Mouse (Mus musculus): Measurements from ENCODE around the gene Cers1. TPM values are rescaled to one million over a fixed set of nuclear protein-coding genes. Genes with fewer than 3 reads are reported as not detected.

Cers1 gene
- total RNA-seq (2021): under 1 TPM; 0.33 to 0.64 TPM

DNA sequence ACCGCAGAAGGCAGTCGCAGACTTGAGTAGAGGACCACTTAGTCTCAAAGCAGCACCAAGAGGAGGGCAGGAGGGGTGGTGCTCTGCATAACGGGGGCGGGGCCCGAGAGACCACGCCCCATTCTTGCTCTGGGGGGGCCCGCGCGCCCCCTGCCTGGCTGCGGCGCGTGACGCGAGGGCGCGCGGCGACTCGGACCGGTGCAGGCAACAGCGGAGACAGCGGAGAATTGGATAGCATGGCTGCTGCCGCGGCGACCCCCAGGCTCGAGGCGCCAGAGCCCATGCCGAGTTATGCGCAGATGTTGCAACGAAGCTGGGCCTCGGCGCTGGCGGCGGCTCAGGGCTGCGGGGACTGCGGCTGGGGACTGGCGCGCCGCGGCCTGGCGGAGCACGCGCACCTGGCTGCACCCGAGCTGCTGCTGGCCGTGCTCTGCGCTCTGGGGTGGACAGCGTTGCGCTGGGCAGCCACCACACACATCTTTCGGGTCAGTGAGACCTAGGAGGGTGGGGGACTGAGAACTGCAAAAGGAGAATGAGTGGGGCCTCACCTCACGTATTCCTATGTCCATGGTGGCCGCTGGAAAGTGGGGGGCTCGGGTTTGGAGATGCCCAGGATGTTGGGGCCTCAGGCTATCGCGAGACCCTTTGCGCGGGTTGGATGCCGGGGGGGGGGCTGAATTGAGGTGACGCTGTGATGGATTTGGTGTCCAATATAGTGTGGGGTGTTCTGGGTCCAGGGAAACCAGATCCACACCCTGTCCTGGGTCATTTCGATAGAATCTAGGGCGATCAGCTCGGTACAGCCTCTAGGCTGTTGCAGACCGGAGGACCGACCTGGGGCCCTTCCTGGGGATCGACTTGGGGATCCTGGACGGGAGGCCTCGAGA, at the start of gene Cers1:
Cers1 (plus strand) TSS at position 152 of the 887 bp plus-strand sequence.
- DNase-seq: peak; percentile 52 to 60
- intact Hi-C loops (cut with DNase I): no loop called here

DNA sequence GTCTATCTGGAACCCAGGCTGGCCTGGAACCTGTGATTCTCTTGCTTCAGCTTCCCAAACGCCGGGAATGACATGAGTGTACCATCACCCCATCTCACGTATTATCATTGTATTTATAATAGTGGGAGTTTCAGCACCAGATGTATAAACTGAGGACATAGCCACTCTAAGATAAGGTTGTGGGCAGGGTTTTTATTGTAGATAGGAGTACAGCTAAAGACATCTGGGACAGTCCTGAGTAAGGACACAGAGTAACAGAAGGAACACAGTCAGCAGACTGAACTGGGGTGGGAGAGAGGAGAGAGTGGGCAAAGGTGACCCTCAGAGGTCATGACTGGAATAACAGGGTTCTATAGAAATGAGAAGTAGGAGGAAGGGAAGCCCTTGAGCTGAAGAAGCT, 47.9 kb upstream of the Cers1 start:
- intact Hi-C loops (cut with DNase I): no loop called here
- no peak for DNase-seq

DNA sequence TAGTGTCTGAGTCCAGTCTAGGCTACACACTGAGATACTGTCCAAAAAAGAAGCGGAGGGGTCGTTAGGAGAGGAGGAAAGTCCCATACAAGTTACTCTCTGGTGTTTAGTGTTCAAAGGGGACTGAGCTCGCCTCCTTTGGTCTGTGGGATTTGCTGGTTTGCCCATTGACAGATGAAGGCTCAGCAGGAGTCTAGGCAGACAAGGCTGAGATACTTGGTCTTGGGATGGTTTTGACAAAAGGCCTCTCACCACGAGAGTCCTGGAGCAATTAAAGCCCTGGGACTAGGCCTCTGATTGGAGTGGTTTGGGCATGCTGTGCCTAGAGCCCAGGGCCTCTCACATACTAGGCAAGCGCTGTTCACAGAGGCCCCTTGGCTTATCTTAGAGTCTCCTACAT, 47.3 kb upstream of the Cers1 start:
- no peak for DNase-seq
- intact Hi-C loops (cut with DNase I): no loop called here

DNA sequence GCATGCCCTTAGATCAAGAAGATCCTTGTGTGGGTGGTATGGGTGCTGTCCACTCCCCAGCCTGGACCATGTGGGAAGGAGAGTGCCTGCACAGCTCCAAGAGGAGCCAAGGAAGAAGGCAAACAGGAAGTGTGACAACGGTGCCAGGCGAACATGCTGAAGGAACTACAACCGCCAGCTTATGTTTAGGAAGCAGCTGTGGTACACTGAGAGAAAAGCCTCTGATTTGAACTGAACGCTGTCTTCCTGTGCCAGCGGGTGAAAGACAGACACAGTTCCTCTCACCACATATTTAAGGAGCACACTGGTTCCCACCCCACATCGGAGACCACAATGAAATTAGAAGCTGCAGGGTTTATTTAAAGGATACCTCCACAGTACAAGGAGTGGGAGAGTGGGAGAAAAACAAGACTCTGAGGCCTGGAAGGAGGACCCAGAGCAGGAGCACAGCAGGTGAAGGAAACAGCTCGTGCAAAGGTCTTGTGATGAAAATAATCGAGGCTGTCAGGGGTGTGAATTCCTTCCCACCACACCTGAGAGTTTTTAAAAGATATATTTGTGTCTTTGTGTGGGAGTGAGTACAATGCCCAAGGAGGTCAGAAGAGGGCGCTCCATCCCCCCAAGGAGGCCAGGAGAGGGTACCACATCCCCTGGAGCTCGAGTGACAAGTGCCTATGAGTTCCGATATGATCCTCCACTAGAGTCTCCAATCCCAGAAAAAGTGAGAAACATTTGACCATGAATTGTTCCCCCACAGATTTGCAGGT, 46.6 kb upstream of the Cers1 start:
- peak in 1 of 2 experiments; percentile 46 for DNase-seq

DNA sequence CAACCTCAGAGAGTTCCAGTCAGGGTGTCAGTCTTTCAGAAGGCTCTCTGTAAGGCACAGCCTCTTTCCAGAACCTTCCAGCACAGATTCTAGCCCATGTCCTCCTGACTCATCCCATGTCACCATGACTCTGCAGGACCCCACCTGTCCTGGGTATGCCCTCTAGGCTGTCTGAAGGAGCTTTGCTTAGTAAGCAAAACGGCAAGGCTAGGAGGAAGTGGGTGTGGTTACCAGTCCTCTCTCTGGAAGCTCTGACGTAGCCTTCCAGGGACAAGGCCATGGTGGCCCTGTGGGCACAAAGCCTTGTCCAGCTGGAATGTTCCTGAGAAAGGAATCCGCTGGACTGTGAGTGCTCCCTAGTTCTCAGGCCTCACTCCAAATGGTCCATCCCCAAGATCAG, 42.6 kb upstream of the Cers1 start:
- intact Hi-C loops (cut with DNase I): no loop called here
- DNase-seq: peak in 1 of 2 experiments; percentile 34

More for the DNA sequence above, 46.6 kb upstream of the Cers1 start:
- intact Hi-C loops (cut with DNase I): no loop called here

DNA sequence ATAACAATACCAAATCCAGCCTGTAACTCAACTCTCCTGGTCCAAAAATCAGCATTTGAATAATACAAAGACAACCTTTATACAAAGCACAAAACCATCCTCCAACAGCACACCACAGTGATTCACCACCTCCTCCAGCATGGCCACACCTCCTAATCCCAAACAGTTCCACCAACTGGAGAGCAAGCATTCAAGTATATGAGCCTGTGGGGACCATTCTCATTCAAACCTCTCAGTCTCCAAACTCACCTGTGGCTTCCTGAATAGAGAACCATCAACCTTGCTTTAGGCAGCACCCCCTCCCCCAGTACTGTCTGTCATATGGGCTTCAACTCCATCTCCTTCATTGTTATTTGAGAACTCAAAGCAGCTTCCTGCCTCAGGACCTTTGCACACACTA, 41.2 kb upstream of the Cers1 start:
- intact Hi-C loops (cut with DNase I): no loop called here
- DNase-seq: no peak

DNA sequence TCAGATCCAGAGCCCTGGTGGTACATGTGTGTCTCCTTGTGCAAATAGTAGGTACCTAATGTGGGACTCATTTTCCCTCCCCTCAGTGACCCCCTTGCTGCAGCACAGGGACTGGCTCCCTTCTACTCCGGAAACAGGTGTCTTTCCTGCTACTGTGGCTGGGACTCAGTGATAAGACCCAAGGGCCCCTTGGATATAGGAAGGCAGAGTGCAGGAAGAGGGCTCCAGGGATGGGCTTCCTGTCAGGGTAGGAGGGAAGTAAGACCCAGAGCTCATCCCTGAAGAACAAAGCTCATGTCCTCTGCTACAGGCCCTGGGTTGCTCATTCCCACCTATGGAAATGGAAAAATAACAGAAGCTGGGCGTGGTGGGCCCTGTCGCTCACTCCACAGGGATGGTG, 39.1 kb upstream of the Cers1 start:
- peak in 1 of 2 experiments; percentile 31 for DNase-seq
- intact Hi-C loops (cut with DNase I): no loop called here

DNA sequence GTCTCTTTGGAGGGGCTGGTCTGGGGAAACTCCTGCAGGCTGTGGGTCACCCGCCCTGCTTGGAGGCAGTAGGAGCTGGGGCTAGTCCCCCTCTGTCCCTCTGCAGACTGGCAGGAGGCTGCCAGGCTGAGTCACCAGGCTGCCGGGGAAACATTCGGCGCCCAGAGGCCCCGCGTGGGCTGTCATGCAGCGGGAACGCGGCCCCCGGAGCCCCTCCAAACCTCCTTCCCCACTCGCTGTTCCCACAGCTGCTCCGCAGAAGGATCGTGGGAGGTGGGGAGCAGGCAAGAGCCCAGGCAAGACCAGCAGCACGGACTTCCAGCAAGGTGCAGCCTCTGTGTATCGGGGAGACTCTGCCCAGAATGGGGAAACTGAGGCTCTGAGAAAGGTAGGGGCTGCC, 37.4 kb upstream of the Cers1 start:
- no peak for DNase-seq
- intact Hi-C loops (cut with DNase I): no loop called here

DNA sequence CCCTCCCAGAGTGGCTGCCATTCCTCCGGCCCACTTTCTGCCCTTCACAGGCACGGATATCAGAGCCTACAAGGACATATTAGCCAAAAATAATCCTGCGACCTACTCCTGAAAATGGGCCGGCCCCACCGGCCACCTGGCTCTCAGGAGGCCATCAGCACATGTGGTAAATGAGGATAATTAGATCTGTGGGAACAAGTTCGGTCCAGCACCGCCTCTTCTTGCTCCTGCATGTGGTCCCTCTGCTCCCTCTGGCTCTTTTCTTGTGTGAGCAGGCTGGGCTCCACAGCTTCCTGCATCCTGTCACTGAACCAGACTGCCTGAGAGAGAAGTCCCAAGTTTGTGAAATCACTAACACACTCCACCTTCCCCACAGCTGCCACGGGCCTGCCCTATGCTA, 36.3 kb upstream of the Cers1 start:
- DNase-seq: no peak
- intact Hi-C loops (cut with DNase I): no loop called here

DNA sequence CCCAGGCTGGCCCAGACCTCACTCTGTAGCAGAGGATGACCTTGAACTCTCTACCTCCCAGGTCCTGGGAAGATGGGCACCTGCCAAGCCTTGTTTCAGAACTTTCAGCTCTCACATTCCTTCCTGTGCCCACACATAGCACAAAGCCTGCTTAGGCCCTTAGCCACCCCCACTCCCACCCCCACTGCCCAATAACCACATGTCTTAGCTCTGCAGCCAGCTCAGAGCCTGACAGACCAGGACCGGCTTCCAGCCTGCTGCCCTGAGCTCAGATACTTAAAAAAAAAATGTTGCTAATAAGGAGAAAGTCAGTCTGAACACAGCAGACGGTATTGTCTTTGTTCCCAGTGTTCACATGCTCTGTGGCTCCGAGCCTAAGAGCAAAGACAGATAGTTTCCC, 34.6 kb upstream of the Cers1 start:
- no peak for DNase-seq
- intact Hi-C loops (cut with DNase I): no loop called here

DNA sequence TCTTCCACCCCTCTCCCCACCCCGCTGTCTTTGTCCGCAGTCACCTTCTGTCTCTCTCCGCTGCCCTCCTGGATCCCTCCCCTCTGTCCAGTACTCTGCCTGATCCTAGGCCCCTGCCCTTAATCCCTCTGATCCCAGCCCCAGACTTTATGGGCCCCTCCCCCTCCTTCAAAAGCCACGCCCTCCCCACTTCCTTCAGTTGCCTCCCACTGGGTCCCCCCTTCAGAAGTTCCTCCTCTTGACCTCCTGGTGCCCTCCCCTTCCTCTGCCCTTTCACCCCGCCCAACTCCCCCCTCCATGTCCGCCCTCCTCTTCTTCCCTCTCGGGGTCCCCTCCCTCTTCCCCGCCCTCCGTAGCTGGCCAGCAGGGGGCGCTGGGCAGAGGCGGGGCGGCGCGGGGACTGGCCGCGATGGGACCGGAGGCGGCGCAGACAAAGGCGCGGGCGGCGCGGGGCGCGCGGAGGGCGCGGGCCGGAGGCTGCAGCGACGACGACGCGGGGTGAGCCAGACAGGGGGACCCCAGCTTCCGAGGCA, 32.9 kb upstream of the Cers1 start, which contains the start of gene Homer3:
Homer3 (plus strand) TSS at position 225 of the 533 bp plus-strand sequence.
- peak; percentile 93 to 94 for DNase-seq
- intact Hi-C loops (cut with DNase I): no loop called here

DNA sequence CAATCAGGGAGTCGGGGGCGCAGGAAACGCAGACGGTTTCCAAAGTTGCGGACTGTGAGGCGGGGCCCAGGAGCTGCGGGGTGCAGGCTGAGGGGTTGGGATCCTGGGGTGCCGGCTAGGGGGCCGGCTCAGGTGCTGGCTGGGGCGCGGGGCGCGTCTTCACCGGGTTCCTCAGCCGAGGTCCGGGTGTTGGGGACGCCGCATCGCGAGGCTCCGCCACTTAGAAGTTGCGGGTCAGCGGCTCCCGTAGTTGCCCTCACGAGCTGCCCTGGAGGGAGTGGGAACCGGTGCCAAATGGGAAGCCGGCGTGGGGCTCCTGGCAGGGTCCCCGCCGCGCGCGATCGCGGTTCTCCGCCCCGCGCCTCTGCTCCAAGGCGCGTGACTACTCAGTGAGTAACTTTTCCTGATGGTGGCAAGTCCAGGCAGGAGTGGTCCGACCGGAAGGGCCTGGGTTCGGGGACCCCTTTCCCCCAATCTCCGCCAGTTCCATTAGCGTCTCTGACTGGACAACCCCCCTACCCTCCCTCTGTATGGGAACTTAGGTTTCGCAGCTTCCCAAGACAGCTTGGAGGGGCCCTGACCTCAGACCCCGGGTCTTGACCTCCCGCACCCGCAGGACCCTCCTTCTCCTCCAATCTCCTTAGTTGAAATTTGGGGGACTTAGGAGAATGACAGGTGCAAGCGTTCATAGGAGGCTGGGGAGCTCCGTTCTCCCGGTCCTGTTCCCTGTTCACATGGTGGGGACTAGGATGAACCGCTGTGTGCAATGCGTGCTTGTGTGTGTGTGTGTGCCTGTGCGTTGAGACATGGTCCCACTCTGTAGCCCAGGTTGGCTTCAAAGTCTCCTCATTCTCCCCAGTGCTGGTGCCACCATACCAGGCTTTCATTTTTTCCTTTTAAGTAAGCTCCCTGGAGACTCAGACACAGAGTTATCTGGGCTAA, 32.2 kb upstream of the Cers1 start:
- intact Hi-C loops (cut with DNase I): no loop called here
- peak in 1 of 2 experiments; percentile 50 for DNase-seq

DNA sequence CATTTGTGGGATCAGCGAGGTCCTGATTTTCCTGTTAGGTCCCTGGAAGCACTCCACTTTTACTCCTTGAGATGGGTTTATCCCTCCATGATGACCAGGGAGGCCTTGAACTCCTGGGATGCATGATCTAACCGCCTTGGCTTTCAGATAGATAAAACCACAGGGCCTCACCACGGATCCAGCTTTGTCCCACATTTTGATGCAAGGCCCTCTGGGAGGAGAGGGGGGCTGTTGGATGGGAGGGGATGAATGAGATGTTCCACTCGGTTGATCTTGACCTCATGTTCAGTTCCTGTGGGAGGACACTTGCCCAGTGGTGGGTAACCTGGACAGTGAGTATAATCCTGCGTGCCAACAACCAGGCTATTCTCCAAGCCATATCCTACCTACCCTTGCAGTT, 31.2 kb upstream of the Cers1 start:
- DNase-seq: no peak
- intact Hi-C loops (cut with DNase I): no loop called here

DNA sequence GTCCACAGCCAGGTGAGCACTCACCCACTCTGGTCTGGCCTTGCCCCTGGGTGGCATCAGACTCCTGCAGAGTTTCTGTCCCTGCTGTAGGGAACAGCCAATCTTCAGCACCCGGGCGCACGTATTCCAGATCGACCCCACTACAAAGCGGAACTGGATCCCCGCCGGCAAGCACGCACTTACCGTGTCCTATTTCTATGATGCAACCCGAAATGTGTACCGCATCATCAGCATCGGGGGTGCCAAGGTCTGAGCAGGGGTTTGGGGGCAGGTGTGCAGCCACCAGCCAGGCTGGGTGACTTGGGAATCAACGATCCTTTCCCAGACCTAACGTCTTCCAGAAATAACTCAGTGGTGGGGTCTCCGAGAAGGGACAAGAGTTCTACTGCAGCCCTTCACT, 30.3 kb upstream of the Cers1 start:
- no peak for DNase-seq
- intact Hi-C loops (cut with DNase I): no loop called here

DNA sequence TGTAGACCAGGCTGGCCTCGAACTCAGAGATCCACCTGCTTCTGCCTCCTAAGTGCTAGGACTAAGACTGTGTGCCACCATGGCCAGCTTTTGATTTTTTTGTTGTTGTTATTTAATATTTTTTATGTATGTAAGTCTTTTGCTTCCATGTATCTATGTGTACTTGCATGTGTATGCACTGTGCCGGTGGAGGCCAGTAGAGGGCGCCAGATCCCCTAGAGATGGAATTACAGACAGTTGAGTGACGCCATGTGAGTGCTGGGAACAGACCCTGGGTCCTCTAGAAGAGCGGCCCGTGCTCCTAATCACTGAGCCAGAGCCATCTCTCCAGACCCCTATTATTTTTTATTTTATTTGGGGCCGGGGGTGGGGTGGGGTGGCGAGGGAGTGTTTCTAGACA, 28.8 kb upstream of the Cers1 start:
- no peak for DNase-seq
- intact Hi-C loops (cut with DNase I): no loop called here

DNA sequence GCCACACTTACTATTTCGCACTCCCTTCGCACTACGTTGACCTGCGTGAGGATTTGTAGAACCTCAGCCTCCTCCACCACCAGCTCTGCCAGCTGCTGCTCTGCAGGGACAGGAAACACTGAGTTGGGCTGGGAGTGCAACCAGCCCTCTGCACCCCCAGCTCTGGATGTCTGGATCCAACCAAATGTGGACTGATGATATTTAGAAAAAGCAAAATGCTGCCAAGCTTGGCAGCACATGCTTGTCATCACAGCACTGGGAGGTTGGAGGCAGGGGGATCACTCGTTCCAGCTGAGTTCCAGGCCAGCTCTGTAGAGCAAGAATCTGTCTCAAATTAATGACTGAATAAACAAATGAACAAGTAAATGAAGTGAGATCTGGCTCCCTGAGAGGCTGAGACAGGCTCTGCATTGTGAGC, 21.6 kb upstream of the Cers1 start:
- intact Hi-C loops (cut with DNase I): no loop called here
- no peak for DNase-seq

DNA sequence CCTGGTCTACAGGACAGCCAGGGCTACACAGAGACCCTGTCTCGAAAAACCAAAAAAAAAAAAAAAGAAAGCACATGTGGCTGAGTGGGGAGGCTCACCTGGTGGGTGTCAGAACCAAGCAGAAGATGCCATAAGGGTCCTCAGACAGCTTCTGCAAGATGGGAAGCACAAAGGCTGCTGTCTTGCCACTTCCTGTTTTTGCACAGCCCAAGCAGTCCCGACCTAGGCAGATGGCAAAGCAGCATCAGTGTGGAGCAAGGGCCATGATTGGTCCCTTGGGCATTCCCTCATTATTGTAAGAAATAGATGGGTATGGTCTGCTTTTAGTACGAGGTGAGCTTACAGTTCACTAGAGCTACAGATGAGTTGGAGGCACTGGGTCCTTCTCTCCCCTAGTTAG, 14.7 kb upstream of the Cers1 start:
- no peak for DNase-seq
- intact Hi-C loops (cut with DNase I): no loop called here

DNA sequence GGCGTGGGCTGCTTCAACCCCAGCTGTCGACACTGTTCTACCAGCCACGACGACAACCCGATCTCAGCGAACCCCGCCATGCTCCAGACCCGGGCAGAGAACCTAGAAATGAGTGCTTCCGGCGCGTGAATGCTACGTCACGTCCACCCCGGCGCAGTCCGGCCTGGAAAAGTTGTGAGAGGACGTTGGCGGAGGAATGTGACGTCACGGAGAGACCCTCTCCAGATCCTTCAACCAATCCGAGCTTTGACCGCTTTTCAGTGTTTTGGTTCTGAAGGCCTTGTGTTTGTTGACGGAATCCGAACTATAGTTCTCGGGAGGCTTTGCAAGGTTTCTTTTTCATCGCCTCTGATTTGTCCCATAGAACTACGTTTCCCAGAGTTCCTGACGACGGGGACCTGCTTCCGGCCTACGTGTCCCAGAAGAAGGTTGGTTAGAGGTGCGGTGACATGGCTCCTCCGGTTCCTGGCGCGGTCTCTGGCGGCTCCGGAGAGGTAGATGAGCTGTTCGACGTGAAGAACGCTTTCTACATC, 13.2 kb upstream of the Cers1 start, which contains the start of the genes Ddx49 and Cope:
Ddx49 (minus strand) TSS at position 132 of the 533 bp plus-strand sequence.
Cope (plus strand) TSS at position 161 of the 533 bp plus-strand sequence.
- peak; percentile 94 to 95 for DNase-seq
- intact Hi-C loops (cut with DNase I): no loop called here

DNA sequence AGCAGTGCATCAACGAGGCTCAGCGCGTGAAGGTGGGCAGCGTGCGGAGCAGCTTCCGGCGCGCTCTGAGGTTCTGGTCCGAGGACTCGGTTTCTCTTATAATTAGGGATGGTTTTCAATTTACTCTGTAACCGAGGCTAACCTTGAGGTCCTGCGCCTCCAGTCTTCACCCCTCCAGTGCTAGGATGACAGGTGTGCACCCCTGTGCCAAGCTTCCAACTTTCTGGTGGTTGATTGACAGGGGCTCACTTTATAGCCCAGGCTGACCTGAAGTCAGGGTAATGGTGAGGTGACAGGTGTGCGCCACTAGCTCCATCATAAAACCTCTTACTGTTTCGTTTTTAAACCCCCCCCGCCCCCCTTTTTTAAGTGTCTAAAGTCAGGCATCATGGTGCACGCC, 12.7 kb upstream of the Cers1 start:
- intact Hi-C loops (cut with DNase I): no loop called here
- DNase-seq: no peak

DNA sequence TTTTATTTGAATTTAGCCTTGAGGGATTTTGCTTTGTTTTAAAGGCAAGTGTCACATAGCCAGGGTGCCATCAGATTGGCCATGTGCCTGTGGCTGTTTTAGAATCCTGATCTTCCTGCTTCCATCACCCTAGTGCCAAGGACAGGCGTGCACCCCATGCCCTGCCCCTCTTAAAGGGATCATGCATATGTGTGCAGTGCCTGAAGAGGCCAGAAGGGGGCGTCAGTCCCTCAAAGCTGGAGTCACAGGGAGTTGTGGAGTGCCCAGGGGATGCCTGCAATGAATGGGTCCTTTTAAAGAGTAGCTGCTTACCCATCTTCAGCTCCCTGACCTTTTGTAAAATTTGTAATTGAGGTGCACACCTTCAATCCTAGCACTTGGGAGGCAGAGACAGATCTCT, 6.3 kb upstream of the Cers1 start:
- intact Hi-C loops (cut with DNase I): no loop called here
- DNase-seq: no peak
